Mouse (Mus musculus): ENCODE data around the gene Pin1.

DNA sequence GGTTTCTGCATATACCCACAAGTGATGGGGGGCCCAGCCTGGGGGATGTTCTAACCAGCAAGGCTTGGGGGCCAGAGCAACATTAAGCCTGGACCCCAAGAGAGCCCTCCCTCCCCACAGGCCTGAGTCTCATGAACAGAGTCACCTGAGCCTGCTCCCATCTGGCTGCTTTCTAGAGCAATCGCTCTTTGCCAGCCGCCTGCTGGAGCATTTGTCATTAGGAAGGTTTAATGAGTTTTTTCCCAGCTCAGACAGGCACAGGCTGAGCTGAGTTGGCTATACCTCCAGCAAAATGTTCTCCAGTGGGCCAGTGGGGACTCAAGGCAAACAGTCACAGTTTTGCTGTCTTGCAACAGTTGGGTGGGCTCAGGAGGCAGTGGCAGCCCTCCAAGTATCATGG lies 12.5 kb downstream of the Pin1 start:
- TF ChIP-seq CTCF (IDR thresholded peaks at IDR 0.05; ENCODE audit: low read depth, low read length) (no peak), POLR2A (IDR thresholded peaks at IDR 0.05; ENCODE audit: extremely low read depth, insufficient read depth, low read length) (no peak)
